Mouse (Mus musculus): Measurements from ENCODE around the gene 4933427D14Rik.

The 4933427D14Rik gene

GRCm38 (mm10) chr11:72207204-72207833 is at the start of gene 4933427D14Rik, which contains the start of gene Txndc17:
Gene 4933427D14Rik (minus strand): TSS chr11:72207459.
Gene Txndc17 (plus strand): TSS chr11:72207547.
- DNase-seq (ENCODE audit: low read depth, low spot score): peak; percentile 65

- no peak for DNase-seq (ENCODE audit: low read depth, low spot score)
These were observed 49.2 kb upstream of the 4933427D14Rik start for GRCm38 (mm10) chr11:72256441-72256840.

GRCm38 (mm10) chr11:72255629-72256028 is 48.4 kb upstream of the 4933427D14Rik start:
- no peak for DNase-seq (ENCODE audit: low read depth, low spot score)

- no peak for DNase-seq (ENCODE audit: low read depth, low spot score)
These were observed 38.0 kb upstream of the 4933427D14Rik start for GRCm38 (mm10) chr11:72245196-72245753.

- DNase-seq (ENCODE audit: low read depth, low spot score): no peak
These were observed 33.0 kb upstream of the 4933427D14Rik start for GRCm38 (mm10) chr11:72240062-72240860.

GRCm38 (mm10) chr11:72234013-72234412 is 26.8 kb upstream of the 4933427D14Rik start:
- no peak for DNase-seq (ENCODE audit: low read depth, low spot score)

- no peak for DNase-seq (ENCODE audit: low read depth, low spot score)
These were observed 25.7 kb upstream of the 4933427D14Rik start for GRCm38 (mm10) chr11:72232991-72233390.

GRCm38 (mm10) chr11:72232068-72232467 is 24.8 kb upstream of the 4933427D14Rik start:
- no peak for DNase-seq (ENCODE audit: low read depth, low spot score)

- DNase-seq (ENCODE audit: low read depth, low spot score): no peak
These were observed 21.3 kb upstream of the 4933427D14Rik start for GRCm38 (mm10) chr11:72228513-72228912.

GRCm38 (mm10) chr11:72226901-72227300 is 19.6 kb upstream of the 4933427D14Rik start:
- DNase-seq (ENCODE audit: low read depth, low spot score): no peak

- DNase-seq (ENCODE audit: low read depth, low spot score): no peak
These were observed 18.9 kb upstream of the 4933427D14Rik start for GRCm38 (mm10) chr11:72226020-72226791.

- peak; percentile 65 for DNase-seq (ENCODE audit: low read depth, low spot score)
These were observed 17.6 kb upstream of the 4933427D14Rik start for GRCm38 (mm10) chr11:72224865-72225264.

GRCm38 (mm10) chr11:72223414-72223813 is 16.2 kb upstream of the 4933427D14Rik start:
- DNase-seq (ENCODE audit: low read depth, low spot score): no peak

GRCm38 (mm10) chr11:72221278-72221677 is 14.0 kb upstream of the 4933427D14Rik start:
- peak; percentile 58 for DNase-seq (ENCODE audit: low read depth, low spot score)

- no peak for DNase-seq (ENCODE audit: low read depth, low spot score)
These were observed 9.9 kb upstream of the 4933427D14Rik start for GRCm38 (mm10) chr11:72217116-72217515.

GRCm38 (mm10) chr11:72215410-72215797 is 8.1 kb upstream of the 4933427D14Rik start, which contains the start of gene Med31:
Gene Med31 (minus strand): TSS chr11:72215592.
- peak; percentile 93 for DNase-seq (ENCODE audit: low read depth, low spot score)

GRCm38 (mm10) chr11:72214591-72215409 is 7.5 kb upstream of the 4933427D14Rik start:
- peak; percentile 95 for DNase-seq (ENCODE audit: low read depth, low spot score)

- no peak for DNase-seq (ENCODE audit: low read depth, low spot score)
These were observed 647 bp upstream of the 4933427D14Rik start for GRCm38 (mm10) chr11:72207834-72208377.

- no peak for DNase-seq (ENCODE audit: low read depth, low spot score)
These were observed 687 bp downstream of the 4933427D14Rik start, which contains the start of gene Gm43951 for GRCm38 (mm10) chr11:72206341-72207203. Gene Gm43951 (minus strand): TSS chr11:72206840.

Data from skeletal muscle tissue, adult 2 months (tissue).